Mouse (Mus musculus) CH12.LX (cell line): ENCODE measurements around the gene Abca5.

Source experiments
- CTCF ChIP-seq, 2 experiments: IDR thresholded peaks in 1 of 2; conservative IDR thresholded peaks in 1 of 2; 2 replicates each; pipeline ENCODE4 v1.5.1; 2011 to 2012; ENCODE audit warnings: low read depth in 2 of 2, low read length in 2 of 2, improper control_type of control experiment in 1 of 2, inconsistent platforms in 1 of 2, mild to moderate bottlenecking in 1 of 2, moderate library complexity in 1 of 2
- E2F4 ChIP-seq: IDR thresholded peaks from 2 replicates; pipeline ENCODE4 v1.6.1; 2011; ENCODE audit warnings: low read depth, low read length, improper control_type of control experiment; ENCODE audit not compliant: insufficient replicate concordance
- EP300 ChIP-seq: IDR thresholded peaks from 2 replicates; pipeline ENCODE4 v1.6.1; 2011; ENCODE audit warnings: low read length, improper control_type of control experiment
- GABPA ChIP-seq: IDR thresholded peaks from 2 replicates; pipeline ENCODE4 v1.6.1; 2012; ENCODE audit warnings: low read depth, low read length, improper control_type of control experiment, inconsistent platforms; ENCODE audit not compliant: insufficient replicate concordance
- JUND ChIP-seq: conservative IDR thresholded peaks from 2 replicates; pipeline ENCODE4 v1.6.1; 2011; ENCODE audit warnings: low read depth, low read length, improper control_type of control experiment
- MAX ChIP-seq: IDR thresholded peaks from 2 replicates; pipeline ENCODE4 v1.6.1; 2011; ENCODE audit warnings: low read length, improper control_type of control experiment
- NELFE ChIP-seq: IDR thresholded peaks from 2 replicates; pipeline ENCODE4 v1.6.1; 2011; ENCODE audit warnings: low read depth, low read length, improper control_type of control experiment
- NRF1 ChIP-seq: IDR thresholded peaks from 2 replicates; pipeline ENCODE4 v1.6.1; 2014; ENCODE audit warnings: low read depth, mild to moderate bottlenecking, inconsistent platforms, low read length, improper control_type of control experiment, moderate library complexity
- POLR2A ChIP-seq: IDR thresholded peaks from 2 replicates; pipeline ENCODE4 v1.6.1; 2011; ENCODE audit warnings: low read depth, mild to moderate bottlenecking, improper control_type of control experiment, low read length
- ZC3H11A ChIP-seq: IDR thresholded peaks from 2 replicates; pipeline ENCODE4 v1.6.1; 2012; ENCODE audit warnings: low read depth, mild to moderate bottlenecking, inconsistent platforms, low read length, improper control_type of control experiment
- ZMIZ1 ChIP-seq: IDR thresholded peaks from 2 replicates; pipeline ENCODE4 v1.6.1; 2012; ENCODE audit warnings: low read depth, mild to moderate bottlenecking, inconsistent platforms, low read length, improper control_type of control experiment
- ZNF384 ChIP-seq: IDR thresholded peaks from 2 replicates; pipeline ENCODE4 v1.6.1; 2012; ENCODE audit warnings: low read depth, low read length, improper control_type of control experiment, inconsistent platforms

GRCm38 (mm10) chr11:110322266-110322665, 15.2 kb downstream of the Abca5 start:
- TF ChIP-seq POLR2A (no peak), GABPA (no peak), CTCF (conservative IDR thresholded peaks at IDR 0.05 in 1 of 2, IDR thresholded peaks at IDR 0.05 in 1 of 2; ENCODE audit: low read depth in 2 of 2, low read length in 2 of 2) (no peak), NELFE (no peak), ZMIZ1 (no peak), EP300 (no peak), ZNF384 (no peak), NRF1 (no peak), MAX (no peak), JUND (no peak), E2F4 (no peak), ZC3H11A (no peak)
